8 mouse cellular contexts compared by ENCODE assay signal in the genomic region with DNA sequence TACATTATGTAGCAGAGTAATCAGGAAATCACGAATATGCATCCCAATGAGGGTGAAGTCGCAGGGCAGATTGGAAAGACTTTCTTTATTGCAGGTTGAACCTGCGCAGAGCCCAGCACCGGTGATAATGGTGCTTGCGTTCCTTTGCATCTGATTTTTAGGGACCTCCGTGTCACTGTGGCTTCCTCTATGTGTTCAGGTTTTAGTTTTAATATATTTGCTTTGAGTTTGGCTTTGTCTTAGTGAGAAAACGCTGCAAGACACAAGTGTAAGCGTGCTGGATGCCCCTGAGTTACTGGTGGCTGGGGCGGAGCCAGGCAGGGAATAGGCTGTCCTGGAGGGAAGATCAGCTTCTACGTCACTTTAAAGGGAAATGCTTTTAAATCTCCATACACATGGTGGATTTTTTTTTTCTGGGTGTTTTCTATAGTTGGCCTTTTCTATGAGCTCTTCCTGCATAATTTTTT. TPM values are rescaled to one million over a fixed set of nuclear protein-coding genes. Genes with fewer than 3 reads are reported as not detected.
DNase-seq lines count a peak whose midpoint lies in the region; ATAC-seq and TF ChIP-seq lines count a peak whose summit lies in the region.

No protein-coding gene starts in this region.

- no peaks in the 10 kb centered on the region; the same call in 1 of the 2 replicates for H3K4me1 ChIP-seq in forebrain, embryonic 12.5 days
- no peaks in the 10 kb centered on the region for H3K4me1 ChIP-seq in hindbrain, embryonic 11.5 days (replicated peaks; ENCODE audit: control insufficient read depth, insufficient read depth, low read length)
- H3K4me1 ChIP-seq in small intestine, adult 2 months (ENCODE audit: control insufficient read depth, insufficient read depth, insufficient read length, low read length), result no peaks in the 10 kb centered on the region

- peak overlapping the region; percentile 53 for H3K4me3 ChIP-seq in forebrain, embryonic 12.5 days (replicated peaks)
- peak overlapping the region; percentile 54 for H3K4me3 ChIP-seq in hindbrain, embryonic 11.5 days (ENCODE audit: low read depth, low read length)
- peak overlapping the region; percentile 48 for H3K4me3 ChIP-seq in macrophage (ENCODE audit: inconsistent target)
- peak overlapping the region; percentile 80 for H3K4me3 ChIP-seq in small intestine, adult 2 months (ENCODE audit: low read depth, low read length)

- no peaks in the 10 kb centered on the region for H3K79me2 ChIP-seq in macrophage (ENCODE audit: inconsistent target)

- DNase-seq in frontal cortex, postnatal 10 days (ENCODE audit: low spot score in 2 of 2), result no peak
- DNase-seq in cerebellum, adult 11 months, result peak; percentile 34
- DNase-seq in hindbrain, embryonic 11.5 days (ENCODE audit: low spot score), result peak; percentile 58
- peak; percentile 30 to 69 for DNase-seq in left cerebral cortex, postnatal 25 days (ENCODE audit: low spot score in 2 of 2)

- H3K27me3 ChIP-seq in forebrain, embryonic 12.5 days, result no peaks in the 10 kb centered on the region; the same call in 1 of the 2 replicates
- H3K27me3 ChIP-seq in hindbrain, embryonic 11.5 days (ENCODE audit: control insufficient read depth, insufficient read depth, low read length), result no peaks in the 10 kb centered on the region
- H3K27me3 ChIP-seq in small intestine, adult 2 months (ENCODE audit: control insufficient read depth, insufficient read depth, low read length), result no peaks in the 10 kb centered on the region; the same call in 1 of the 2 replicates

- 3% methylated on average over 10 of the region's 10 CpGs for WGBS in forebrain, embryonic 12.5 days
- 3% methylated on average over 10 of the region's 10 CpGs for WGBS in hindbrain, embryonic 11.5 days
- WGBS in macrophage (ENCODE audit: missing documents), result 10% methylated on average over 10 of the region's 10 CpGs
- WGBS in small intestine, adult 2 months, result 4% methylated on average over 10 of the region's 10 CpGs

- H3K9me3 ChIP-seq in forebrain, embryonic 12.5 days, result no peaks in the 10 kb centered on the region
- no peaks in the 10 kb centered on the region for H3K9me3 ChIP-seq in hindbrain, embryonic 11.5 days (ENCODE audit: control insufficient read depth, low read length)

- intact Hi-C loops in left cerebral cortex, postnatal 25 days (cut with DNase I), result no loop called here

- no peak for TF ChIP-seq CTCF in small intestine, adult 2 months (IDR thresholded peaks at IDR 0.05; ENCODE audit: extremely low read depth, insufficient read length, insufficient replicate concordance, low read depth, low read length)

- peak overlapping the region; percentile 65; the same call in 1 of the 2 replicates for H3K27ac ChIP-seq in forebrain, embryonic 12.5 days
- peak overlapping the region; percentile 82 for H3K27ac ChIP-seq in hindbrain, embryonic 11.5 days (ENCODE audit: low read depth, low read length)
- no peak overlapping the region for H3K27ac ChIP-seq in macrophage
- H3K27ac ChIP-seq in small intestine, adult 2 months (ENCODE audit: insufficient read depth, low read depth, low read length), result peak overlapping the region; percentile 39; the same call in 1 of the 2 replicates

- TF ChIP-seq POLR2A in small intestine, adult 2 months (IDR thresholded peaks at IDR 0.05; ENCODE audit: low read depth, low read length), result no peak

- no peaks in the 10 kb centered on the region for H3K36me3 ChIP-seq in forebrain, embryonic 12.5 days (replicated peaks)
- H3K36me3 ChIP-seq in hindbrain, embryonic 11.5 days (ENCODE audit: control insufficient read depth, insufficient read depth, low read length), result no peaks in the 10 kb centered on the region
- no peaks in the 10 kb centered on the region for H3K36me3 ChIP-seq in macrophage (ENCODE audit: inconsistent target)
- no peaks in the 10 kb centered on the region for H3K36me3 ChIP-seq in small intestine, adult 2 months (ENCODE audit: control insufficient read depth, insufficient read depth, low read length)

- ATAC-seq in frontal cortex, adult (ENCODE audit: low TSS enrichment), result peak; percentile 96
- ATAC-seq in forebrain, embryonic 12.5 days (ENCODE audit: low FRiP score), result peak; percentile 87
- ATAC-seq in hindbrain, embryonic 11.5 days (ENCODE audit: low FRiP score), result peak; percentile 83

- H3K9ac ChIP-seq in forebrain, embryonic 12.5 days, result peak overlapping the region; percentile 59; the same call in 1 of the 2 replicates
- peak overlapping the region; percentile 66; the same call in 1 of the 2 replicates for H3K9ac ChIP-seq in hindbrain, embryonic 11.5 days (ENCODE audit: low read depth, low read length)

- peak overlapping the region; percentile 78 for H3K4me2 ChIP-seq in forebrain, embryonic 12.5 days
- peak overlapping the region; percentile 71 for H3K4me2 ChIP-seq in hindbrain, embryonic 11.5 days (replicated peaks; ENCODE audit: low read depth, low read length)

RNA-seq across cellular contexts. Expression of gene Gpr180, which starts 43.8 kb away (rescaled TPM):
- 29.9 and 31.9 TPM in 2 replicates for polyA plus RNA-seq in forebrain, embryonic 12.5 days (2016; fragmentation: Nextera tagmentation; extraction: Ambion mirVana)
- 35.8 and 36.2 TPM in 2 replicates for polyA plus RNA-seq in hindbrain, embryonic 11.5 days (2014; fragmentation: Nextera tagmentation; extraction: Ambion mirVana)
- total RNA-seq in left cerebral cortex, postnatal 25 days (2021), result 10 to 100 TPM; 31.5 to 32.2 TPM
- total RNA-seq in macrophage (2018; cell fraction: chromatin; rRNA removed), result 10 to 100 TPM in 2 of 26 experiments, 1 to 10 TPM in 20, under 1 TPM in 3, not detected in 1; 0.58 to 10.7 (median 3.5) TPM
- total RNA-seq in macrophage (2018; cell fraction: cytosol; rRNA removed), result 10 to 100 TPM in 14 of 26 experiments, 1 to 10 TPM in 12; 7.0 to 13.2 (median 10.4) TPM
- 10 to 100 TPM in 4 of 26 experiments, 1 to 10 TPM in 22; 1.5 to 18.7 (median 7.1) TPM for total RNA-seq in macrophage (2018; cell fraction: nucleus; rRNA removed)
- polyA plus RNA-seq in macrophage (2018), result 5.3 to 18.8 TPM (median 9.8 TPM) in 3 replicates
- 14.6 and 14.9 TPM in 2 replicates for polyA plus RNA-seq in small intestine, adult 2 months (2012; rRNA removed)

RNA-seq across cellular contexts. Expression of gene Tgds, which starts 48.2 kb away (rescaled TPM):
- polyA plus RNA-seq in forebrain, embryonic 12.5 days (2016; fragmentation: Nextera tagmentation; extraction: Ambion mirVana), result 24.7 and 26.9 TPM in 2 replicates
- polyA plus RNA-seq in hindbrain, embryonic 11.5 days (2014; fragmentation: Nextera tagmentation; extraction: Ambion mirVana), result 31.9 and 32.3 TPM in 2 replicates
- 1 to 10 TPM; 6.6 to 9.4 TPM for total RNA-seq in left cerebral cortex, postnatal 25 days (2021)
- 10 to 100 TPM in 15 of 26 experiments, 1 to 10 TPM in 11; 1.3 to 33.7 (median 12.8) TPM for total RNA-seq in macrophage (2018; cell fraction: chromatin; rRNA removed)
- total RNA-seq in macrophage (2018; cell fraction: cytosol; rRNA removed), result 10 to 100 TPM in 21 of 26 experiments, 1 to 10 TPM in 5; 4.4 to 14.1 (median 12.2) TPM
- 10 to 100 TPM in 13 of 26 experiments, 1 to 10 TPM in 13; 3.0 to 33.2 (median 10.5) TPM for total RNA-seq in macrophage (2018; cell fraction: nucleus; rRNA removed)
- polyA plus RNA-seq in macrophage (2018), result 9.7 to 18.9 TPM (median 10.4 TPM) in 3 replicates
- 3.9 and 5.6 TPM in 2 replicates for polyA plus RNA-seq in small intestine, adult 2 months (2012; rRNA removed)

RNA-seq across cellular contexts. Expression of gene Sox21, which starts 56.1 kb away (rescaled TPM):
- polyA plus RNA-seq in forebrain, embryonic 12.5 days (2016; fragmentation: Nextera tagmentation; extraction: Ambion mirVana), result 21.2 and 24.9 TPM in 2 replicates
- 10.7 and 12.6 TPM in 2 replicates for polyA plus RNA-seq in hindbrain, embryonic 11.5 days (2014; fragmentation: Nextera tagmentation; extraction: Ambion mirVana)
- total RNA-seq in left cerebral cortex, postnatal 25 days (2021), result 10 to 100 TPM; 10.2 to 10.5 TPM
- not detected for total RNA-seq in macrophage (2018; cell fraction: chromatin; rRNA removed)
- not detected for total RNA-seq in macrophage (2018; cell fraction: cytosol; rRNA removed)
- total RNA-seq in macrophage (2018; cell fraction: nucleus; rRNA removed), result not detected
- not detected in 3 replicates for polyA plus RNA-seq in macrophage (2018)
- 0.06 and 5.2 TPM in 2 replicates for polyA plus RNA-seq in small intestine, adult 2 months (2012; rRNA removed)

Comparison
In these comparisons a context has a peak if more than half of its experiments do, and no peak if none do; other contexts are left out.
1. DNase-seq: peak in cerebellum, adult 11 months (single experiment), hindbrain, embryonic 11.5 days (single experiment) and left cerebral cortex, postnatal 25 days (2 of 2); none in frontal cortex, postnatal 10 days (0 of 2).
2. Peak in every context shown above with its lines, with median percentiles within 50 percentile points of each other: ATAC-seq and H3K4me3 ChIP-seq.